Mouse (Mus musculus) neural tube, embryonic 11.5 days (tissue): ENCODE measurements around the gene Lrsam1. TPM values are rescaled to one million over a fixed set of nuclear protein-coding genes. Genes with fewer than 3 reads are reported as not detected.
A peak's percentile ranks its signal among the peaks of the same experiment; 100 is the strongest.

Experiments
- ATAC-seq: fragments of 200-750 bp; cut with Nextera tagmentation; 2 replicates; pipeline ENCODE4 v1.8.0; 2017; ENCODE audit warnings: moderate number of reproducible peaks, mild to moderate bottlenecking, moderate TSS enrichment, moderate library complexity; ENCODE audit not compliant: insufficient read depth, low FRiP score, low TSS enrichment
- DNase-seq: peaks from one replicate; pipeline ENCODE4 v3.0.0-alpha.2; 2015; ENCODE audit warnings: low spot score
- H3K27ac ChIP-seq: fragments of 300-500 bp; sonication (generic); 2 replicates; pipeline ENCODE4 v1.5.1; 2014; ENCODE audit warnings: low read depth, mild to moderate bottlenecking, low read length
- H3K27me3 ChIP-seq: fragments of 300-500 bp; sonication (generic); 2 replicates; pipeline ENCODE4 v1.6.1; 2014; ENCODE audit warnings: mild to moderate bottlenecking, low read length, mixed read lengths; ENCODE audit not compliant: control insufficient read depth, insufficient read depth
- H3K36me3 ChIP-seq: fragments of 300-500 bp; sonication (generic); 2 replicates; pipeline ENCODE4 v1.6.1; 2014; ENCODE audit warnings: mild to moderate bottlenecking, low read length, moderate library complexity, mixed read lengths; ENCODE audit not compliant: control insufficient read depth, insufficient read depth
- H3K4me1 ChIP-seq: fragments of 300-500 bp; sonication (generic); 2 replicates; pipeline ENCODE4 v1.6.1; 2014; ENCODE audit warnings: low read length, mixed read lengths; ENCODE audit not compliant: control insufficient read depth, insufficient read depth
- H3K4me2 ChIP-seq: fragments of 300-500 bp; sonication (generic); 2 replicates; pipeline ENCODE4 v1.6.1; 2014; ENCODE audit warnings: low read depth, mild to moderate bottlenecking, moderate library complexity
- H3K4me3 ChIP-seq: fragments of 300-500 bp; sonication (generic); 2 replicates; pipeline ENCODE4 v1.5.1; 2014; ENCODE audit warnings: low read depth, low read length
- H3K9ac ChIP-seq: fragments of 300-500 bp; sonication (generic); 2 replicates; pipeline ENCODE4 v1.6.1; 2014; ENCODE audit warnings: mild to moderate bottlenecking, low read length
- H3K9me3 ChIP-seq: fragments of 300-500 bp; sonication (generic); 2 replicates; pipeline ENCODE4 v1.6.1; 2016; ENCODE audit warnings: low read length; ENCODE audit not compliant: control insufficient read depth
- WGBS: fragments of 180-500 bp; shearing (Covaris S2); extraction: QIAGEN DNeasy Blood & Tissue Kit; methylation state at CpG from one replicate; pipeline ENCODE4 v1.1.7; 2014; 5-methylcytosine and 5-hydroxymethylcytosine counted together
- polyA plus RNA-seq: library from polyadenylated mRNA; unstranded; fragments of >200 nt; fragmentation: Nextera tagmentation; extraction: Ambion mirVana; gene quantifications from 2 replicates; pipeline ENCODE4 v1.2.1, GENCODE M21; 2014

Lrsam1 gene
- polyA plus RNA-seq, 1 experiment from 2014 or later, result 12.6 TPM

GRCm38 (mm10) chr2:32923551-32924250 lies 37.7 kb downstream of the Lrsam1 start:
- no peak for ATAC-seq
- Histone ChIP-seq H3K36me3 (peaks cover 17% of the 10 kb centered on the region; the same call in 1 of the 2 replicates), H3K27ac (no peak overlapping the region), H3K4me2 (no peak overlapping the region), H3K9me3 (no peaks in the 10 kb centered on the region), H3K4me1 (no peaks in the 10 kb centered on the region), H3K27me3 (no peaks in the 10 kb centered on the region), H3K9ac (no peak overlapping the region), H3K4me3 (no peak overlapping the region)
- no peak for DNase-seq
- WGBS, result 91% methylated on average over 24 of the region's 24 CpGs

GRCm38 (mm10) chr2:32922564-32922963 lies 38.9 kb downstream of the Lrsam1 start:
- H3K9me3 ChIP-seq, result no peaks in the 10 kb centered on the region
- no peaks in the 10 kb centered on the region for H3K4me1 ChIP-seq
- WGBS, result 89% methylated on average over 13 of the region's 13 CpGs
- ATAC-seq (no peak), DNase-seq (no peak)
- no peak overlapping the region for H3K4me3 ChIP-seq
- H3K9ac ChIP-seq, result no peak overlapping the region
- H3K27me3 ChIP-seq, result no peaks in the 10 kb centered on the region
- H3K4me2 ChIP-seq, result no peak overlapping the region
- peaks cover 17% of the 10 kb centered on the region; the same call in 1 of the 2 replicates for H3K36me3 ChIP-seq
- no peak overlapping the region for H3K27ac ChIP-seq

GRCm38 (mm10) chr2:32921801-32922380 lies 39.5 kb downstream of the Lrsam1 start:
- ATAC-seq (no peak), DNase-seq (no peak)
- H3K9ac ChIP-seq, result no peak overlapping the region
- no peaks in the 10 kb centered on the region for H3K4me1 ChIP-seq
- no peaks in the 10 kb centered on the region for H3K27me3 ChIP-seq
- H3K36me3 ChIP-seq, result peaks cover 17% of the 10 kb centered on the region; the same call in 1 of the 2 replicates
- 91% methylated on average over 15 of the region's 15 CpGs for WGBS
- H3K4me3 ChIP-seq, result no peak overlapping the region
- H3K4me2 ChIP-seq, result no peak overlapping the region
- H3K27ac ChIP-seq, result no peak overlapping the region
- no peaks in the 10 kb centered on the region for H3K9me3 ChIP-seq

DNA sequence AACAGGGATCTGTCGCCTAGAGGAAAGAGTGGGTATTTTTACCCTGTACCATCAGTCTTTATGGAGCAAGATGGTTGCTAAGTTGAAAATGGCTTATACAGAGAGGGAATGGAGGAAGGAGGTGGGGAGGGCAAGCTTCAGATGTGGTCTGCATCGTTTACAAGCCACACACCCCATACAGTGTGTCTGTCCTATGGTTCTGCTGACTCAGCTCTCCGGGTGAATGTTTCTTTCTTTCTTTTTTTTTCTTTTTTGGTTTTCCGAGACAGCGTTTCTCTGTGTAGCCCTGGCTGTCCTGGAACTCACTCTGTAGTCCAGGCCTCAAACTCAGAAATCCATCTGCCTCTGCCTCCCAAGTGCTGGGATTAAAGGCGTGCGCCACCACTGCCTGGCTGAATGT lies 40.2 kb downstream of the Lrsam1 start:
- Histone ChIP-seq H3K4me3 (no peak overlapping the region), H3K9me3 (no peaks in the 10 kb centered on the region), H3K4me1 (no peaks in the 10 kb centered on the region), H3K9ac (no peak overlapping the region), H3K36me3 (peaks cover 17% of the 10 kb centered on the region; the same call in 1 of the 2 replicates), H3K27ac (no peak overlapping the region), H3K4me2 (no peak overlapping the region), H3K27me3 (no peaks in the 10 kb centered on the region)
- WGBS, result 87% methylated on average over 7 of the region's 7 CpGs
- DNase-seq (no peak), ATAC-seq (no peak)

DNA sequence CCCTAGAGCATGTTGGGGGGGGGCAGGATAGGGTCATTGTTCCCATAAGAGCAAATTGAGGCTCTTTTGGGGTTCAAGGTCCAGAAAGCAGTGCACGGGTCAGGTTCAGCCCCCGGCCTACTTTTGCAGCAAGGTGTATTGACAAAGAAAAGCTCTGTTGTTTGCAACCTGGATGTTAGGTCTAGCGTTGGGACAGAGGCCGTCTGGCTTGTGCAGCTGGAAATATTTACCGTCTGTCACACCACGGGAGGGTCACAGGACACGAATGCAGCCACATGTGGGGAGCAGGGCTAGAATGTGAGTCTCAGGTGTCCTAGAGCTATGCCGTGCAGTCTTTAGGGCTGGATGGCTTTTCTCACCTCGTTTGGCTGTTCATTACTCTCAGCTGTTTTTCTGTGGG lies 43.0 kb downstream of the Lrsam1 start:
- no peak overlapping the region for H3K27ac ChIP-seq
- ATAC-seq, result no peak
- WGBS, result 71% methylated on average over 9 of the region's 9 CpGs
- DNase-seq, result no peak
- H3K4me3 ChIP-seq, result no peak overlapping the region
- peaks cover 17% of the 10 kb centered on the region; the same call in 1 of the 2 replicates for H3K36me3 ChIP-seq
- H3K9me3 ChIP-seq, result no peaks in the 10 kb centered on the region
- H3K4me1 ChIP-seq, result peaks cover 6% of the 10 kb centered on the region; the same call in 1 of the 2 replicates
- no peak overlapping the region for H3K9ac ChIP-seq
- no peak overlapping the region for H3K4me2 ChIP-seq
- H3K27me3 ChIP-seq, result no peaks in the 10 kb centered on the region

GRCm38 (mm10) chr2:32917526-32917925 lies 43.9 kb downstream of the Lrsam1 start:
- peaks cover 10% of the 10 kb centered on the region; the same call in 1 of the 2 replicates for H3K36me3 ChIP-seq
- no peak overlapping the region for H3K9ac ChIP-seq
- no peak overlapping the region for H3K4me3 ChIP-seq
- no peak overlapping the region for H3K4me2 ChIP-seq
- no peak overlapping the region for H3K27ac ChIP-seq
- WGBS, result 84% methylated on average over 11 of the region's 11 CpGs
- H3K27me3 ChIP-seq, result no peaks in the 10 kb centered on the region
- ATAC-seq (no peak), DNase-seq (no peak)
- no peaks in the 10 kb centered on the region for H3K9me3 ChIP-seq
- peaks cover 6% of the 10 kb centered on the region; the same call in 1 of the 2 replicates for H3K4me1 ChIP-seq

DNA sequence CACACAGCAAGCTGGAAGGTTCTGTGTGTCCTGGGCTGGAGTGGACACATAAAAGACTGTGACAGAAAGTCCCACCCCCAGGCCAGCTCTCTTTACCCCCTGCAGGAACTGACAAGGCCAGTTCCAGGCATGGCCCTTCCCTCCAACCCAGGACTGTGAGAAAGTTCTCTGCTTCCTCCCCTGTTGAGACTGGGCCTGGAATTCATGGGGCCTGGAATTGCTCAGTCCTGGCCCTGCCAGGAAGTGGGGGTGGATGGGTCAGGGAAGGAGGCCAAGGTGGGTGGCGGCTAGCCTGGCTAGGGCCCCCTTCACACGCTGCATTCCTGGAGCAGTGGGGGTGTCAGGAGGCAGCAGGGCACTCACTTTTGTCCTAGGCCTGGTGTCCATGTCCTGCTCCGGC lies 46.5 kb downstream of the Lrsam1 start:
- WGBS, result 40% methylated on average over 3 of the region's 3 CpGs
- no peak overlapping the region for H3K4me3 ChIP-seq
- H3K36me3 ChIP-seq, result peaks cover 1% of the 10 kb centered on the region; the same call in 1 of the 2 replicates
- no peaks in the 10 kb centered on the region for H3K9me3 ChIP-seq
- DNase-seq, result no peak
- H3K27ac ChIP-seq, result no peak overlapping the region; the same call in 1 of the 2 replicates
- H3K4me1 ChIP-seq, result peaks cover 6% of the 10 kb centered on the region; the same call in 1 of the 2 replicates
- H3K4me2 ChIP-seq, result no peak overlapping the region
- no peak overlapping the region for H3K9ac ChIP-seq
- ATAC-seq, result no peak
- H3K27me3 ChIP-seq, result no peaks in the 10 kb centered on the region

GRCm38 (mm10) chr2:32914362-32914761 lies 47.1 kb downstream of the Lrsam1 start:
- Histone ChIP-seq H3K27ac (peak overlapping the region; percentile 53; the same call in 1 of the 2 replicates), H3K4me3 (no peak overlapping the region), H3K9me3 (no peaks in the 10 kb centered on the region), H3K4me2 (no peak overlapping the region), H3K4me1 (peaks cover 6% of the 10 kb centered on the region; the same call in 1 of the 2 replicates), H3K27me3 (no peaks in the 10 kb centered on the region), H3K9ac (peak overlapping the region; percentile 32; the same call in 1 of the 2 replicates), H3K36me3 (no peaks in the 10 kb centered on the region; the same call in 1 of the 2 replicates)
- no peak for ATAC-seq
- DNase-seq, result no peak
- 77% methylated on average over 5 of the region's 5 CpGs for WGBS
